Mouse (Mus musculus) forebrain, embryonic 14.5 days (tissue): ENCODE data around the gene Amn. TPM values are rescaled to one million over a fixed set of nuclear protein-coding genes. Genes with fewer than 3 reads are reported as not detected.

Source experiments
- ATAC-seq: fragments of 200-750 bp; cut with Nextera tagmentation; 2 replicates; pipeline ENCODE4 v1.8.0; 2017; ENCODE audit warnings: mild to moderate bottlenecking, moderate library complexity
- DNase-seq: peaks from one replicate; pipeline ENCODE4 v3.0.0-alpha.2; 2015; ENCODE audit warnings: low spot score
- H3K27ac ChIP-seq: fragments of 300-500 bp; sonication (generic); 2 replicates; pipeline ENCODE4 v1.5.1; 2014; ENCODE audit warnings: low read depth, mild to moderate bottlenecking, control low read depth, low read length, moderate library complexity
- H3K27me3 ChIP-seq: fragments of 300-500 bp; sonication (generic); replicated peaks from 2 replicates; pipeline ENCODE4 v1.6.1; 2014; ENCODE audit warnings: low read length, control low read depth, mixed read lengths; ENCODE audit not compliant: control insufficient read depth, insufficient read depth
- H3K36me3 ChIP-seq: fragments of 300-500 bp; sonication (generic); 2 replicates; pipeline ENCODE4 v1.6.1; 2014; ENCODE audit warnings: low read length, control low read depth; ENCODE audit not compliant: control insufficient read depth, insufficient read depth
- H3K4me1 ChIP-seq: fragments of 300-500 bp; sonication (generic); 2 replicates; pipeline ENCODE4 v1.6.1; 2014; ENCODE audit warnings: antibody characterized with exemption, low read length, control low read depth; ENCODE audit not compliant: control insufficient read depth, insufficient read depth
- H3K4me2 ChIP-seq: fragments of 300-500 bp; sonication (generic); 2 replicates; pipeline ENCODE4 v1.6.1; 2014; ENCODE audit warnings: mild to moderate bottlenecking, control low read depth, low read length
- H3K4me3 ChIP-seq: fragments of 300-500 bp; sonication (generic); 2 replicates; pipeline ENCODE4 v1.5.1; 2014; ENCODE audit warnings: low read depth, low read length, control low read depth
- H3K9ac ChIP-seq: fragments of 300-500 bp; sonication (generic); 2 replicates; pipeline ENCODE4 v1.6.1; 2014; ENCODE audit warnings: mild to moderate bottlenecking, low read length, control low read depth, moderate library complexity
- H3K9me3 ChIP-seq: fragments of 300-500 bp; sonication (generic); replicated peaks from 2 replicates; pipeline ENCODE4 v1.6.1; 2016; ENCODE audit warnings: low read length, control low read depth, mixed read lengths; ENCODE audit not compliant: control insufficient read depth
- WGBS: fragments of 180-500 bp; shearing (Covaris S2); extraction: QIAGEN DNeasy Blood & Tissue Kit; methylation state at CpG from one replicate; pipeline ENCODE4 v1.1.7; 2014; 5-methylcytosine and 5-hydroxymethylcytosine counted together
- polyA plus RNA-seq: library from polyadenylated mRNA; unstranded; fragments of >200 nt; fragmentation: Nextera tagmentation; extraction: Ambion mirVana; gene quantifications from 2 replicates; pipeline ENCODE4 v1.2.1, GENCODE M21; 2014

Amn gene
- 1.9 and 2.9 TPM in 2 replicates for polyA plus RNA-seq

DNA sequence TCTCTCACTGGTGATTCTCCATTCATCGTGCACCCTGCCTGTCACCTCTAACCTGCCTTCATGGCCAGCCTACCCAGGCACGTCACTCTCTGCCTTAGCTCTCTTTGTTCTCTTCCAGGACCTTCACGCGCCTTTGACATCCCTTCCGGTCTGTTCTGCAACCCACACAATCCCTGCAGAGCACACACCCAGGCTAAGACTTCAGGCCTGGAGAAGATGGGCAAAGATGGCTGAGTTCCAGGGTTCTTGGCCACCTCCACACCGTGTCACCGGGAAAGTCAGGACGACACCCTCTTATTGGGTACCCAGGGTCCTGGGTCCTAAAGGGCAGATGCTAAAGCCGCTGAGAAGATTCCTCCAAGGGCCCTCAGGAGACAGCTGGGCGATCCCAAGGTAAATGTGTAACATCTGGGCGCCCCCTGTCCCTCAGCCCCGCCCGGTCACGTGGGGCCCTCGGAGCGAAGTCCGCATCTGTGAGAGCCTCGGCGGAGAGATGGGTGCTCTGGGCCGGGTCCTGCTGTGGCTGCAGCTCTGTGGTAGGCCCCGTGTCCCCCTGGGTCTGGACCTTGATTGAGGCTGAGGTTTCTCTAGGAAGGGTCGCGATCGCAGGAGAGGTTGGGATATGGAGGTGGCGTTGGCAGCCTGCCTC lies at the start of gene Amn:
TSS of gene Amn (plus strand) at position 467 of the 649 bp plus-strand sequence.
- Histone ChIP-seq H3K4me2 (no peak within 1 kb of the TSS), H3K4me3 (no peak within 1 kb of the TSS), H3K4me1 (peaks cover 10% of the 10 kb centered on the region; the same call in 1 of the 2 replicates), H3K27me3 (peaks cover 61% of the 10 kb centered on the region), H3K36me3 (0 out of 2 replicates have a peak, but pooled peaks cover 4% of the 10 kb centered on the region), H3K27ac (no peak within 1 kb of the TSS), H3K9me3 (no peaks in the 10 kb centered on the region), H3K9ac (no peak within 1 kb of the TSS)
- DNase-seq (no peak), ATAC-seq (no peak)
- 43% methylated on average over 25 of the region's 25 CpGs for WGBS

DNA sequence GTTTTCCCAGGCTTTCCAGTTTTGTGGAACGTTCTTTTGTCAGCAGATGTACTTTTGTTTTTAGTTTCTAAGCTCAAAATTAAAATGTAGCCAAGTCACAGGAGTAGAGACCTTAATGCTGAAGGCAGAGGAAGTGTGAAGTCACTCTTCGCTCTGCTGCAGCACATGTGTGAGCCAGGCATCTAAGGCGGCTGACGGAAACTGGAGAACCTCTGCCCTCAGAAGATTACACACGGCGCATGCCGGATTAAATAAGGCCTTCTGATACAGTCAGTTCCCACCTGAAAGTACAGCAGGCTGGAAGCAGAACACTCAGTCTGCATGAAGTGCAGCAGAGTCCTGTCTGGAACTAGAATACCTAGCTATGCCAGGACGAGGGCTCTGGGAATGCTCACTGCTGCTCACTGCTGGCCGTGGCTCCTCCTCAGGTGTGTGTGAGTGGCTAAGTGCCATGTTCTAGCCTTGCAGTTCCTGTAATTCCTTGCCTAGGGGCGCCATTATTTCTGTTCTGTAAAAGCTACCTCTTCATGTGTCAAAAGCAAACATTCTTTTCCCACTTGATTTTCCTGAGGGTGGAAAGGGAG lies 45.6 kb upstream of the Amn start:
- DNase-seq, result no peak
- Histone ChIP-seq H3K27ac (no peak overlapping the region), H3K36me3 (peaks cover 25% of the 10 kb centered on the region), H3K27me3 (no peaks in the 10 kb centered on the region), H3K4me3 (no peak overlapping the region), H3K4me2 (no peak overlapping the region), H3K9me3 (0 out of 2 replicates have a peak, but pooled peaks cover 8% of the 10 kb centered on the region), H3K9ac (no peak overlapping the region), H3K4me1 (no peaks in the 10 kb centered on the region)
- ATAC-seq, result no peak
- 82% methylated on average over 10 of the region's 10 CpGs for WGBS

DNA sequence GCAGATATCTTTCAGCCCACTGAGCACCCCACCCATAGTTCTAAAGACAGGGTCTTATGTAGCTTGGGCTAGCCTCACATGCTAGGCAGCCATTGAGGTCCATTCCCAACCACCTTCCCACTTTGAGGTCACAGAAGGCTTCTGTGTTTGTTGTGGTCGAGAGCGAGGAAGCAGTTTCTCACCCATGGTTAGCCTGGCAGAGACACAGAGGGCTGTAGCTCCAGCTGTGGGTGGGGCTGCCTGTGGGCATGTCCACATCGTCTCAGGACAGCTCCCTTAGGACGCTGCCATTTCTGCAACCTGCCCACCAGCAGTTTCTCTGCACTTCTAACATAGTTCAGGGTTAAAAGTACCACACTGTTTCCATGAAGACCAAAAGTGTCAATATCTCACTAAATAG lies 43.5 kb upstream of the Amn start:
- DNase-seq (no peak), ATAC-seq (no peak)
- Histone ChIP-seq H3K27me3 (no peaks in the 10 kb centered on the region), H3K9me3 (no peaks in the 10 kb centered on the region), H3K4me2 (no peak overlapping the region), H3K9ac (no peak overlapping the region), H3K4me1 (no peaks in the 10 kb centered on the region), H3K4me3 (no peak overlapping the region), H3K36me3 (peaks cover 8% of the 10 kb centered on the region; the same call in 1 of the 2 replicates), H3K27ac (no peak overlapping the region)
- 86% methylated on average over 4 of the region's 4 CpGs for WGBS

DNA sequence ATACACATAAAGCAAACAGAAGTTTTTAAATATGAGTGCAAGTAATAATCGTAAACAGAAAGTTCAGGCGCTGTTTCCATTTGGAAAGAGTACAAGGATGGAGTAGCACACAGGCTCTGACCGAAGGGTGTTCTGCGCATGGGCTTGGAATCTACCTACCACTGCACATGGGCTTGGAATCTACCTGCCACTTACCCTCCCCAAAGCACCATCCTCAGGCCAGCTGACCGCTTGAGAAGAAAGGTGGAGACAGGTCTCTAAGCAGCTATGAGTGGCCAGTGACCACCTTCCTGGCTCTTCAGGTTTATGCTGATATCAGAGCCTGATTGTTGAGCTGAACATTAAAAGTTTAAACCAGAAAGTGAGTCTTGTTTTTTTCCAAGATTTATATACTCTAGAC lies 42.4 kb upstream of the Amn start:
- H3K27ac ChIP-seq, result no peak overlapping the region
- DNase-seq (no peak), ATAC-seq (no peak)
- no peaks in the 10 kb centered on the region for H3K4me1 ChIP-seq
- H3K9me3 ChIP-seq, result no peaks in the 10 kb centered on the region
- H3K9ac ChIP-seq, result no peak overlapping the region
- no peaks in the 10 kb centered on the region for H3K27me3 ChIP-seq
- H3K4me3 ChIP-seq, result no peak overlapping the region
- no peak overlapping the region for H3K4me2 ChIP-seq
- H3K36me3 ChIP-seq, result no peaks in the 10 kb centered on the region
- 97% methylated on average over 5 of the region's 5 CpGs for WGBS

DNA sequence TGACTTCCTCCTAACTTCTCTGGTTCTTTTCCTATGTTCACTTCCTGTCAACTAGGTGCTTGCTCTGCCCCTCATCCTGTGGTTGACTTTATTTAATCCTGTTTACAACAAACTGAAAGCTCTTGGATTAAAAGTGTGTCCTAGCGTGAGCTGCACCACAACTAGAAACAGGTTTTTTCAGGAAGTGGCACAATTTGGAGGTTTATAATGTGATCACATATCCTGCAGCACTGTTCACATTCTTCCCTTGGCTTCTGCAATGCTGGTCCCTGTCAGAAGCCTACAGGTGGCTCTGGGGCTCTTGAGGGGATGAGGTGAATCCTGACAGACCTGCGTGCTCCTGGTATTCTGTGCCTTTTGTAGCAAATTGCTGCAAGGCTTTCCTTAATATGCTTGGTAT lies 40.1 kb upstream of the Amn start:
- no peaks in the 10 kb centered on the region for H3K9me3 ChIP-seq
- no peak overlapping the region for H3K9ac ChIP-seq
- WGBS, result 99% methylated on average over 2 of the region's 2 CpGs
- H3K27ac ChIP-seq, result no peak overlapping the region
- no peaks in the 10 kb centered on the region for H3K4me1 ChIP-seq
- ATAC-seq (no peak), DNase-seq (no peak)
- H3K36me3 ChIP-seq, result no peaks in the 10 kb centered on the region
- no peaks in the 10 kb centered on the region for H3K27me3 ChIP-seq
- no peak overlapping the region for H3K4me2 ChIP-seq
- H3K4me3 ChIP-seq, result no peak overlapping the region

DNA sequence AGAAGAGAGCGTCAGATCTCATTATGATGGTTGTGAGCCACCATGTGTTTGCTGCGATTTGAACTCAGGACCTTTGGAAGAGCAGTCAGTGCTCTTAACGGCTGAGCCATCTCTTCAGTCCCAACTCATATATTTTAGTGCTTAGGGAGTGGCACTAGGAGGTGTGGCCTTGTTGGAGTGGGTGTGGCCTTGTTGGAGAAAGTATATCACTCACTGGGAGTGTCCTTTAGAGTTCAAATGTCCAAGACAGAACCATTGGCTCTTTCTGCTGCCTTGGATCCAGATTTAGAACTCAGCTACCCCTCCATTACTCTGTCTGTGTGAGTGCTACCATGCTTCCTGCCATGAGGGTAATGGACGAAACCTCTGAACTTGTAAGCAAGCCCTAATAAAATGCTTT lies 37.1 kb upstream of the Amn start:
- Histone ChIP-seq H3K27ac (no peak overlapping the region), H3K4me2 (no peak overlapping the region), H3K9me3 (no peaks in the 10 kb centered on the region), H3K4me3 (no peak overlapping the region), H3K27me3 (no peaks in the 10 kb centered on the region), H3K36me3 (peaks cover 10% of the 10 kb centered on the region), H3K4me1 (no peaks in the 10 kb centered on the region), H3K9ac (no peak overlapping the region)
- ATAC-seq (no peak), DNase-seq (no peak)
- whole genome bisulfite sequencing, result 96% methylated on average over 4 of the region's 4 CpGs

DNA sequence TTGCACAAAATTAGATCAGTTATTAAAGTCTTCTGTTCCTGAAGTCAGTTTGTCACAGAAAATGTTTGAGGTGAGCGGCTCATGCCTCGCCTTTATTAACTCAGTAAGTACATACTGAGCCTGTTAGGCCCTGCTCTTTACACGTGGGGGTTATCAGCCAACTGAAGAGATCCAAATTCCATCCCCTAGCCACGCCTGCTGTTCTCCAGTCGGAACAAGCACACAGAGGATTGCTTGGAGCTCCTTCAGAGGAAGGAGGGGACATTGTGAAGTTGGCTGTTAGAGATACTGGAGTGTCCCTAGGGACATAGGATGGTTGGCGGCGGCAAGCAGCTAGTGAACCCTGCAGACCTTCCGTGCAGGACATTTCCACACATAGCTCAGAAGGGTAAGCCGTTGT lies 36.5 kb upstream of the Amn start:
- 91% methylated on average over 9 of the region's 9 CpGs for WGBS
- Histone ChIP-seq H3K36me3 (peaks cover 16% of the 10 kb centered on the region), H3K4me3 (no peak overlapping the region), H3K27ac (no peak overlapping the region), H3K4me1 (no peaks in the 10 kb centered on the region), H3K4me2 (no peak overlapping the region), H3K27me3 (no peaks in the 10 kb centered on the region), H3K9me3 (no peaks in the 10 kb centered on the region), H3K9ac (no peak overlapping the region)
- DNase-seq (no peak), ATAC-seq (no peak)

DNA sequence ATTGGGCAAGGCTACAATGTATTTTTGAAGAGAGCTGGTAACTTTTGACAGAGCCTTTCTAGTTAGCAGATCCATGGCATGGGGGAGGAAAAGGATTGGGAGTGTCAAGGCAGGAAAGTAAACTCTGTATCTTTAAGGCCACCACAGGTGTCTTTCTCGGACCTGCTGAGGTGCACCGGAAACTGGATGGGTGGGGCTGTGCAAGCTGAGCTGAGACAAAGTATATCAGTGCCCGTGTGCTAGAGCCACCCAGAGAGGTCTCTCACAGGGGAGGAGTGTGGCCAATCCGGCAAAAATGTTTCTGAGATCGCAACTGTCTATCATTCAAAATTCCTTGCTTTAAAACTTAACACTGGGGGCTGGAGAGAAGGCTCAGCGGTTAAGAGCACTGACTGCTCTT lies 35.3 kb upstream of the Amn start:
- H3K9me3 ChIP-seq, result no peaks in the 10 kb centered on the region
- 94% methylated on average over 6 of the region's 6 CpGs for WGBS
- no peak overlapping the region for H3K4me3 ChIP-seq
- no peaks in the 10 kb centered on the region for H3K4me1 ChIP-seq
- peaks cover 26% of the 10 kb centered on the region for H3K36me3 ChIP-seq
- ATAC-seq (no peak), DNase-seq (no peak)
- H3K27me3 ChIP-seq, result no peaks in the 10 kb centered on the region
- no peak overlapping the region for H3K9ac ChIP-seq
- no peak overlapping the region for H3K27ac ChIP-seq
- H3K4me2 ChIP-seq, result no peak overlapping the region

DNA sequence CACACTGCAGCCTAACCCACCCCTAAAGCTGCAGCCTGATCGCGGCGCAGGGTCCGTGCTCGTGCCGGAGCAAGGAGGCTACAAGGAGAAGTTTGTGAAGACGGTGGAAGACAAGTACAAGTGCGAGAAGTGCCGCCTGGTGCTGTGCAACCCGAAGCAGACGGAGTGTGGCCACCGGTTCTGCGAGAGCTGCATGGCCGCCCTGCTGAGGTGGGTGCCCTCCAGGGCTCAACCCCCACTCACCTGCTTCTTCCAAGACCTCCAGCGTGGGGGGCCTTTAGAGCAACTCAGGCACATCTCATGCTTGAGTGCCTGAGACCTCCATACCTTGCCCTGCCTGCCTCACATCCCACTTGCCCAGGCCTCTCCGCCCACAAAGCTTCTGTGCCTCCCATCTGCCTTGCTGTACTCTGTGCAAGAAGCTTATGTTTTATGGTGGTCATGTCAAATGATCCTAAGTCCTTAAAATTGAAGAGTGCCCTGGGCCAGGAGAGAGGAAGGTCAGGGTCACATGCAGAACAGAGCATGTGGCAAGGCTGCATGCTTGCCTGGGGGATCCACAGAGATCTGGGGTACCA lies 33.2 kb upstream of the Amn start:
- 95% methylated on average over 16 of the region's 16 CpGs for WGBS
- H3K4me3 ChIP-seq, result no peak overlapping the region
- no peaks in the 10 kb centered on the region for H3K9me3 ChIP-seq
- no peaks in the 10 kb centered on the region for H3K27me3 ChIP-seq
- H3K27ac ChIP-seq, result no peak overlapping the region
- H3K4me2 ChIP-seq, result no peak overlapping the region
- no peaks in the 10 kb centered on the region for H3K4me1 ChIP-seq
- no peak for DNase-seq
- ATAC-seq, result no peak
- H3K9ac ChIP-seq, result no peak overlapping the region
- H3K36me3 ChIP-seq, result peaks cover 30% of the 10 kb centered on the region
